Mouse (Mus musculus): Measurements from ENCODE around the gene Cep97. TPM values are rescaled to one million over a fixed set of nuclear protein-coding genes. Genes with fewer than 3 reads are reported as not detected.

Cep97 gene
- polyA plus RNA-seq, 1 experiment from 2014 or later: 3.5 TPM

DNA sequence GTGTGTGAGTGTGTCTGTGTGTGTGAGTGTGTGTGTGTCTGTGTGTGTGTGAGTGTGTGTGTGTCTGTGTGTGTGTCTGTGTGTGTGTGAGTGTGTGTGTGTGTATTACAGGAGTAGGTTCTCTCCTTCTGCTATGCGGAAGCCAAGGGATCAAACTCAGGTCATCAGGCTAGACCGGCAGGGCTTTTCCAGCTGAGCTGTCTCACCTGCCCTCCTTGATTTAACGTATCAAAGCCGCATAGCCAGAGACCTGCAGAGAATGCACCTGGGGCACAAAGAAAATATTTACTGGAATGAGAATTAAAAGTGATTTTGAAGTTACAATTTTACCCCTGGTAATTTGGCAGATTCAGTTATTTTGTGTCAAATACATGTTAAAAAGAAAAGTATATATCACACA lies 82.1 kb downstream of the Cep97 start:
- Histone ChIP-seq H3K4me2 (no peak overlapping the region), H3K36me3 (replicated peaks) (no peaks in the 10 kb centered on the region), H3K9ac (no peak overlapping the region), H3K4me3 (replicated peaks) (no peak overlapping the region), H3K4me1 (replicated peaks) (no peaks in the 10 kb centered on the region), H3K27ac (replicated peaks) (no peak overlapping the region), H3K9me3 (replicated peaks) (no peaks in the 10 kb centered on the region), H3K27me3 (no peaks in the 10 kb centered on the region)
- ATAC-seq (ENCODE audit: insufficient read depth): no peak
- 71% methylated on average over 4 of the region's 4 CpGs for WGBS (ENCODE audit: insufficient replicate concordance)

DNA sequence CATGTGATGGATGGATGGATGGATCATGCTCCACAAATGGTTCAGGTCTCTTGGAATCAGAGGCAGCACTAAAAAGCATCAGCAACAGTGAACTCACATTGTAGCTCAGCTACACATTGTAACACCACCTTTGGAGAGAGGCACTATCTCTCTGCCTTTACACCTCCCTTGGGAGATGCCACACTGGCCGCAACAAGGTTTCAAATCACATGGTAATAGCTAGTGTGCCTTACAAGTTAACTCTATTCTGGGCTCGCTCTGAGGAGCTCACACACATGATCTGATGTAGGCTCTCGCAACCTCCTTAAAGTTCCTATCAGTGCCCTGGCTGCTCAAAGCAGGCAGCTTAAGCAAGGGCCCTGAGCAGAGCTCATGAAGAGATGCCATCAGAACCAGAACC lies 84.2 kb downstream of the Cep97 start:
- Histone ChIP-seq H3K27ac (replicated peaks) (no peak overlapping the region), H3K4me3 (replicated peaks) (no peak overlapping the region), H3K9ac (no peak overlapping the region), H3K4me1 (replicated peaks) (no peaks in the 10 kb centered on the region), H3K36me3 (replicated peaks) (no peaks in the 10 kb centered on the region), H3K27me3 (no peaks in the 10 kb centered on the region), H3K9me3 (replicated peaks) (no peaks in the 10 kb centered on the region), H3K4me2 (no peak overlapping the region)
- no peak for ATAC-seq (ENCODE audit: insufficient read depth)
- WGBS (ENCODE audit: insufficient replicate concordance): 75% methylated on average over 3 of the region's 3 CpGs

Other genes starting within 250 kb of the Cep97 start
- 1.8 and 2.1 TPM in 2 replicates for gene Nfkbiz, start 96.0 kb downstream of the Cep97 start, polyA plus RNA-seq (2015; fragmentation: Nextera tagmentation; extraction: Ambion mirVana)
- gene Nxpe3, start 39.6 kb downstream of the Cep97 start, polyA plus RNA-seq (2015; fragmentation: Nextera tagmentation; extraction: Ambion mirVana): 0.43 and 0.44 TPM in 2 replicates
- 281 and 346 TPM in 2 replicates for gene Rpl24, start 31.4 kb upstream of the Cep97 start, polyA plus RNA-seq (2015; fragmentation: Nextera tagmentation; extraction: Ambion mirVana)
- gene Zbtb11, start 39.0 kb upstream of the Cep97 start, polyA plus RNA-seq (2015; fragmentation: Nextera tagmentation; extraction: Ambion mirVana): 8.7 and 10.1 TPM in 2 replicates
- 85.2 and 93.7 TPM in 2 replicates for gene Pcnp, start 94.9 kb upstream of the Cep97 start, polyA plus RNA-seq (2015; fragmentation: Nextera tagmentation; extraction: Ambion mirVana)
- 12.7 and 12.9 TPM in 2 replicates for gene Trmt10c, start 103.0 kb upstream of the Cep97 start, polyA plus RNA-seq (2015; fragmentation: Nextera tagmentation; extraction: Ambion mirVana)
- 16.3 and 18.9 TPM in 2 replicates for gene Senp7, start 113.5 kb upstream of the Cep97 start, polyA plus RNA-seq (2015; fragmentation: Nextera tagmentation; extraction: Ambion mirVana)